7 mouse cellular contexts compared by ENCODE assay signal in the genomic region with DNA sequence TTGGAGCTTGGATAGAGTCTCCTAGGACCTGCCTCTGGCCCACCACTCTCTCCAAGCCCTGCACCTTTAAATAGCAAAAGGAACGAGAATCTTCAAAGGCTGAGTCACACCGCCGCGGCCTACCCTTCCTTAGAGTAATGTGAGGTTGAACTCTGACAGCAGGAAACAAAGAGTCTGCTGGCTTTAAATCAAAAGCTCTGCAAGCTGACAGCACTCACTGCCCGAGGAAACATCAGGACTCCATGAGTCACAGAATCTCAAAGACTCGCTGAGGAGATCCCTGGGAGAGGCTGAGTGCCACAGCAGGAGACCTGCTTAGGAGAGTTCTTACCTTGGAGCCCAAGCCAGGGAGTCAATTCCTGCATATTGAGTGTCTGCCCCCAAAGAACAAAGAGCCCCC. TPM values are rescaled to one million over a fixed set of nuclear protein-coding genes. Genes with fewer than 3 reads are reported as not detected.
DNase-seq lines count a peak whose midpoint lies in the region; ATAC-seq lines count a peak whose summit lies in the region.

No protein-coding gene starts in this region.

- H3K4me3 ChIP-seq in forebrain, embryonic 15.5 days = no peak overlapping the region
- H3K4me3 ChIP-seq in kidney, embryonic 14.5 days (ENCODE audit: low read length) = no peak overlapping the region
- no peak overlapping the region for H3K4me3 ChIP-seq in macrophage (ENCODE audit: inconsistent target)

- H3K4me1 ChIP-seq in forebrain, embryonic 15.5 days = peaks cover 55% of the 10 kb centered on the region
- peaks cover 36% of the 10 kb centered on the region for H3K4me1 ChIP-seq in kidney, embryonic 14.5 days (ENCODE audit: control insufficient read depth, insufficient read depth, low read length)

- H3K79me2 ChIP-seq in macrophage (ENCODE audit: inconsistent target) = no peaks in the 10 kb centered on the region

- no peaks in the 10 kb centered on the region for H3K36me3 ChIP-seq in forebrain, embryonic 15.5 days
- H3K36me3 ChIP-seq in kidney, embryonic 14.5 days (ENCODE audit: control insufficient read depth, insufficient read depth, low read length) = no peaks in the 10 kb centered on the region
- no peaks in the 10 kb centered on the region for H3K36me3 ChIP-seq in macrophage (ENCODE audit: inconsistent target)

- H3K27me3 ChIP-seq in forebrain, embryonic 15.5 days = no peaks in the 10 kb centered on the region
- no peaks in the 10 kb centered on the region for H3K27me3 ChIP-seq in kidney, embryonic 14.5 days (ENCODE audit: control insufficient read depth, insufficient read depth, low read length)

- no peak overlapping the region for H3K9ac ChIP-seq in forebrain, embryonic 15.5 days (replicated peaks)
- H3K9ac ChIP-seq in kidney, embryonic 14.5 days (ENCODE audit: low read depth, low read length) = no peak overlapping the region

- DNase-seq in ZHBTc4 (ENCODE audit: low read depth, low spot score) = peak; percentile 96
- peak; percentile 69 to 72 for DNase-seq in thymus, postnatal 36 days
- DNase-seq in gastrocnemius, postnatal 25 days = no peak

- WGBS in forebrain, embryonic 15.5 days = 6% methylated on average over 6 of the region's 6 CpGs
- 4% methylated on average over 6 of the region's 6 CpGs for WGBS in kidney, embryonic 14.5 days
- WGBS in macrophage (ENCODE audit: missing documents) = 0% methylated on average over 6 of the region's 6 CpGs

- H3K9me3 ChIP-seq in forebrain, embryonic 15.5 days = no peaks in the 10 kb centered on the region
- H3K9me3 ChIP-seq in kidney, embryonic 14.5 days (ENCODE audit: control insufficient read depth, low read length) = no peaks in the 10 kb centered on the region

- ATAC-seq in CD4-positive, CD25-positive, alpha-beta regulatory T cell, adult 4 months = peak; percentile 24
- ATAC-seq in forebrain, embryonic 15.5 days (replicated peaks) = no peak
- ATAC-seq in kidney, embryonic 14.5 days (ENCODE audit: low FRiP score, low TSS enrichment) = no peak

- H3K4me2 ChIP-seq in forebrain, embryonic 15.5 days (replicated peaks) = no peak overlapping the region
- H3K4me2 ChIP-seq in kidney, embryonic 14.5 days (replicated peaks; ENCODE audit: low read depth, low read length) = no peak overlapping the region

- peak overlapping the region; percentile 17; the same call in 1 of the 2 replicates for H3K27ac ChIP-seq in forebrain, embryonic 15.5 days (replicated peaks)
- H3K27ac ChIP-seq in kidney, embryonic 14.5 days (ENCODE audit: low read depth, low read length) = peak overlapping the region; percentile 77
- H3K27ac ChIP-seq in macrophage = peak overlapping the region; percentile 82

RNA-seq across cellular contexts. Expression of a gene that starts 12.7 kb away (rescaled TPM):
- polyA plus RNA-seq in CD4-positive, CD25-positive, alpha-beta regulatory T cell, adult 4 months (2017; shearing (Covaris generic)) = 10 to 100 TPM; 40.3 to 46.7 TPM
- 253 and 267 TPM in 2 replicates for polyA plus RNA-seq in forebrain, embryonic 15.5 days (2015; fragmentation: Nextera tagmentation; extraction: Ambion mirVana)
- polyA plus RNA-seq in kidney, embryonic 14.5 days (2014; fragmentation: Nextera tagmentation; extraction: Ambion mirVana) = 103 and 205 TPM in 2 replicates
- total RNA-seq in macrophage (2018; cell fraction: chromatin; rRNA removed) = 100 to 1,000 TPM in 2 of 26 experiments, 10 to 100 TPM in 14, 1 to 10 TPM in 10; 2.2 to 156 (median 19.0) TPM
- 100 to 1,000 TPM; 105 to 368 (median 202) TPM for total RNA-seq in macrophage (2018; cell fraction: cytosol; rRNA removed)
- total RNA-seq in macrophage (2018; cell fraction: nucleus; rRNA removed) = 100 to 1,000 TPM in 21 of 26 experiments, 10 to 100 TPM in 5; 21.2 to 569 (median 200) TPM
- polyA plus RNA-seq in macrophage (2018) = 51.1 to 117 TPM (median 106 TPM) in 3 replicates
- total RNA-seq in gastrocnemius, postnatal 25 days (2021) = 10 to 100 TPM; 11.8 to 12.5 TPM

RNA-seq across cellular contexts. Expression of a gene that starts 52.1 kb away (rescaled TPM):
- under 1 TPM; 0.42 to 0.59 TPM for polyA plus RNA-seq in CD4-positive, CD25-positive, alpha-beta regulatory T cell, adult 4 months (2017; shearing (Covaris generic))
- 0.15 and 0.23 TPM in 2 replicates for polyA plus RNA-seq in forebrain, embryonic 15.5 days (2015; fragmentation: Nextera tagmentation; extraction: Ambion mirVana)
- polyA plus RNA-seq in kidney, embryonic 14.5 days (2014; fragmentation: Nextera tagmentation; extraction: Ambion mirVana) = 0.11 TPM in 1 of 2 replicates, not detected in the other
- 10 to 100 TPM in 6 of 26 experiments, 1 to 10 TPM in 14, under 1 TPM in 3, not detected in 3; 0.40 to 17.8 (median 3.0) TPM for total RNA-seq in macrophage (2018; cell fraction: chromatin; rRNA removed)
- 1 to 10 TPM in 3 of 26 experiments, under 1 TPM in 23; 0.06 to 1.3 (median 0.31) TPM for total RNA-seq in macrophage (2018; cell fraction: cytosol; rRNA removed)
- total RNA-seq in macrophage (2018; cell fraction: nucleus; rRNA removed) = 10 to 100 TPM in 1 of 26 experiments, 1 to 10 TPM in 17, under 1 TPM in 6, not detected in 2; 0.23 to 10.8 (median 1.9) TPM
- polyA plus RNA-seq in macrophage (2018) = 0.15 to 0.19 TPM (median 0.16 TPM) in 3 replicates
- under 1 TPM; 0.15 to 0.16 TPM for total RNA-seq in gastrocnemius, postnatal 25 days (2021)

Comparison
In these comparisons a context has a peak if more than half of its experiments do, and no peak if none do; other contexts are left out.
1. H3K27ac ChIP-seq: peak in every context shown above with its lines; median percentile 82 in macrophage; 77 in kidney, embryonic 14.5 days; 17 in forebrain, embryonic 15.5 days.